Mouse (Mus musculus) olfactory bulb, adult 2 months (tissue): Measurements from ENCODE around the gene Dmp1.

ENCODE experiments used
- CTCF ChIP-seq: fragments of 200-500 bp; IDR thresholded peaks from 2 replicates; pipeline ENCODE4 v1.5.1; 2012; ENCODE audit warnings: low read depth, mild to moderate bottlenecking, low read length, moderate library complexity; ENCODE audit not compliant: insufficient read depth
- POLR2A ChIP-seq: fragments of 200-500 bp; IDR thresholded peaks from 2 replicates; pipeline ENCODE4 v1.6.1; 2012; ENCODE audit warnings: mild to moderate bottlenecking, low read depth, low read length, moderate library complexity; ENCODE audit not compliant: insufficient read depth

DNA sequence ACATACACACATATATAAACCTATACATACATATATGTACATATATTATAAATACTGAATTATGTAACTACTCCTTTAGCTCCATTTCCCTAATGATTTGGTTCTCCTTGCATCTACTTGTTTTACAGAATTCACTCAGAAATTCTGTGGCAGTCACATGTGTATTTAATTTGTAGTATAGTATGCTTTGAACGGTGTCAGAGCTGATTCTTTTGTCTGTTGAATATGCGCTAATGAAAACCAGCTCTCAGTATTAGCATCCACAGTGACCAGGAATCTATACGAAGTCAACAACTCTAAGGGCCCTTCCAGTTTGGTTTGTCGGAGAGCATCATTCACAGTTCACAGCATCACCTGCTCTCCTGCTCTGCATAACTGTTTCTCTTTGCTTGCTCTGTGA lies 38.9 kb upstream of the Dmp1 start:
- TF ChIP-seq CTCF = no peak
- TF ChIP-seq POLR2A = no peak
